Mouse (Mus musculus) cortical plate, adult 2 months (tissue): Measurements from ENCODE around the gene Srsf5.

Source experiments
- CTCF ChIP-seq: fragments of 200-500 bp; IDR thresholded peaks from 2 replicates; pipeline ENCODE4 v1.5.1; 2011; ENCODE audit warnings: mild to moderate bottlenecking, control low read depth, low read length; ENCODE audit not compliant: insufficient read depth; ENCODE audit errors: extremely low read depth
- POLR2A ChIP-seq: fragments of 200-500 bp; IDR thresholded peaks from 2 replicates; pipeline ENCODE4 v1.6.1; 2011; ENCODE audit warnings: mild to moderate bottlenecking, low read length, control low read depth; ENCODE audit not compliant: insufficient read depth; ENCODE audit errors: extremely low read depth

- TF ChIP-seq CTCF (no peak), POLR2A (no peak)
These were observed 30.8 kb downstream of the Srsf5 start for GRCm38 (mm10) chr12:80975939-80976671.
